Mouse (Mus musculus) urinary bladder, adult 2 months (tissue): ENCODE measurements around the gene Enox1. TPM values are rescaled to one million over a fixed set of nuclear protein-coding genes. Genes with fewer than 3 reads are reported as not detected.

Source experiments
- DNase-seq: peaks from one replicate; pipeline ENCODE4 v3.0.0; 2022; ENCODE audit warnings: low spot score
- polyA plus RNA-seq: library from polyadenylated mRNA; depleted of rRNA; stranded (reverse); fragments of >200 nt; gene quantifications from 2 replicates; pipeline ENCODE4 v1.2.3, GENCODE M21; 2012

Gene Enox1
- polyA plus RNA-seq, 1 experiment = 1.6 TPM

GRCm38 (mm10) chr14:77273721-77274120 lies 117.2 kb downstream of the Enox1 start:
- no peak for DNase-seq

- no peak for DNase-seq
Observed at GRCm38 (mm10) chr14:77275607-77276006, 119.0 kb downstream of the Enox1 start.

- DNase-seq = no peak
Observed at GRCm38 (mm10) chr14:77279143-77279542, 122.6 kb downstream of the Enox1 start.

- no peak for DNase-seq
Observed at GRCm38 (mm10) chr14:77280454-77280853, 123.9 kb downstream of the Enox1 start.

GRCm38 (mm10) chr14:77280893-77281292 lies 124.3 kb downstream of the Enox1 start:
- no peak for DNase-seq

GRCm38 (mm10) chr14:77283939-77284338 lies 127.4 kb downstream of the Enox1 start:
- no peak for DNase-seq

- DNase-seq = no peak
Observed at GRCm38 (mm10) chr14:77285453-77285852, 128.9 kb downstream of the Enox1 start.

- DNase-seq = no peak
Observed at GRCm38 (mm10) chr14:77291756-77292155, 135.2 kb downstream of the Enox1 start.

GRCm38 (mm10) chr14:77297039-77297438 lies 140.5 kb downstream of the Enox1 start:
- no peak for DNase-seq

- no peak for DNase-seq
Observed at GRCm38 (mm10) chr14:77298327-77298726, 141.8 kb downstream of the Enox1 start.

- DNase-seq = no peak
Observed at GRCm38 (mm10) chr14:77309571-77309970, 153.0 kb downstream of the Enox1 start.

GRCm38 (mm10) chr14:77311456-77311855 lies 154.9 kb downstream of the Enox1 start:
- DNase-seq = no peak

- no peak for DNase-seq
Observed at GRCm38 (mm10) chr14:77319396-77319795, 162.8 kb downstream of the Enox1 start.

- DNase-seq = no peak
Observed at GRCm38 (mm10) chr14:77324348-77324747, 167.8 kb downstream of the Enox1 start.

GRCm38 (mm10) chr14:77327693-77328092 lies 171.1 kb downstream of the Enox1 start:
- no peak for DNase-seq

- no peak for DNase-seq
Observed at GRCm38 (mm10) chr14:77329791-77330190, 173.2 kb downstream of the Enox1 start.

GRCm38 (mm10) chr14:77343662-77344340 lies 187.2 kb downstream of the Enox1 start:
- no peak for DNase-seq

- DNase-seq = no peak
Observed at GRCm38 (mm10) chr14:77346296-77346695, 189.7 kb downstream of the Enox1 start.

- no peak for DNase-seq
Observed at GRCm38 (mm10) chr14:77351803-77352352, 195.3 kb downstream of the Enox1 start.

GRCm38 (mm10) chr14:77362662-77363061 lies 206.1 kb downstream of the Enox1 start:
- DNase-seq = no peak

GRCm38 (mm10) chr14:77368411-77368810 lies 211.8 kb downstream of the Enox1 start:
- DNase-seq = no peak

- no peak for DNase-seq
Observed at GRCm38 (mm10) chr14:77369070-77369469, 212.5 kb downstream of the Enox1 start.

- no peak for DNase-seq
Observed at GRCm38 (mm10) chr14:77370521-77370920, 214.0 kb downstream of the Enox1 start.

GRCm38 (mm10) chr14:77371977-77372376 lies 215.4 kb downstream of the Enox1 start:
- DNase-seq = no peak
